Mouse (Mus musculus) leukemia stem cell, adult 10-12 weeks (primary cell): ENCODE data around the gene Rcan2. TPM values are rescaled to one million over a fixed set of nuclear protein-coding genes. Genes with fewer than 3 reads are reported as not detected.

Source experiments
- polyA plus RNA-seq: library from polyadenylated mRNA; stranded (reverse); fragments of >175 nt; gene quantifications from 2 replicates; pipeline ENCODE4 v1.2.3, GENCODE M21; 2012; ENCODE audit warnings: low replicate concordance

Gene Rcan2
- 0.27 TPM in 1 of 2 replicates, not detected in the other for polyA plus RNA-seq

GRCm38 (mm10) chr17:43801077-43801476 is at the start of gene Rcan2:
Rcan2 (plus strand) TSS chr17:43801351.

GRCm38 (mm10) chr17:44078631-44079350 is 277.6 kb downstream of the Rcan2 start, which contains the start of gene Enpp5:
Enpp5 (plus strand) TSS chr17:44078813.

Other genes starting within 250 kb of the Rcan2 start
- 2.2 and 3.1 TPM in 2 replicates for gene Pla2g7, start 233.3 kb upstream of the Rcan2 start, polyA plus RNA-seq
- not detected in 2 replicates for gene Tdrd6, start 171.1 kb upstream of the Rcan2 start, polyA plus RNA-seq
- 0.16 and 0.24 TPM in 2 replicates for gene Slc25a27, start 134.1 kb upstream of the Rcan2 start, polyA plus RNA-seq
- 0.41 TPM in 1 of 2 replicates, not detected in the other for gene Cyp39a1, start 133.9 kb upstream of the Rcan2 start, polyA plus RNA-seq